Comparison of ENCODE assay signal across 11 mouse cellular contexts in the genomic region with DNA sequence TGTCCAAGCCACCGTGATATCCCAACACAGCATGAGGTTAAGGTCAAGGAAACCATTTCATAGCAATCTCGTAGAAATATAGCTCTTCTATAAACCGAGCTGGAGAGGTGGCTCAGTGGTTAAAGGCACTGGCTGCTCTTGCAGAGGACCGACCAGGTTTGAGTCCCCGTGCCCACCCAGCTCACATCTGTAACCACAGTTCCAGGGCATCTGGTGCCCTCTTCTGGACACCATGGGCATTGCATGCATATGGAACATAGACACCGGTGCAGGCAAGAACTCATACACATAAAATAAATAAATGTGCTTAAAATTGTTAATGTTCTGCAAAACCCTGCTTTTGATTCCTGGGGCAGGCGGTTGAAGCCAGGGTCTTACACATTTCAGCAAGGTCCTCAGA. TPM values are rescaled to one million over a fixed set of nuclear protein-coding genes. Genes with fewer than 3 reads are reported as not detected.
DNase-seq lines count a peak whose midpoint lies in the region; ATAC-seq and TF ChIP-seq lines count a peak whose summit lies in the region.
"Had no signal": no experiment of that assay in that cellular context is flagged by ENCODE, and none has a peak within 500 bp of the region (broad histone marks: within the 10 kb centered on the region; RNA-seq: fewer than 3 reads in every experiment).

No protein-coding gene starts in this region.

- TF ChIP-seq EP300 in stomach, postnatal 0 days (optimal IDR thresholded peaks at IDR 0.05) = no peak

- H3K27ac ChIP-seq in forebrain, postnatal 0 days (ENCODE audit: low read depth, low read length) = no peak overlapping the region
- H3K27ac ChIP-seq in forebrain, embryonic 12.5 days = no peak overlapping the region
- no peak overlapping the region for H3K27ac ChIP-seq in stomach, postnatal 0 days (replicated peaks)
- H3K27ac ChIP-seq: heart, embryonic 15.5 days had no signal

- TF ChIP-seq CTCF in forebrain, postnatal 0 days (IDR thresholded peaks at IDR 0.05; ENCODE audit: low read depth) = peak; percentile 72
- TF ChIP-seq CTCF in stomach, postnatal 0 days (IDR thresholded peaks at IDR 0.05; ENCODE audit: low read depth) = peak; percentile 79

- H3K27me3 ChIP-seq in forebrain, postnatal 0 days (ENCODE audit: insufficient read depth, low read length) = no peaks in the 10 kb centered on the region
- H3K27me3 ChIP-seq in forebrain, embryonic 12.5 days = 0 out of 2 replicates have a peak, but pooled peaks cover 2% of the 10 kb centered on the region
- H3K27me3 ChIP-seq in stomach, postnatal 0 days (ENCODE audit: control insufficient read depth, insufficient read depth, low read length) = no peaks in the 10 kb centered on the region
- H3K27me3 ChIP-seq: heart, embryonic 15.5 days had no signal

- peak; percentile 38 for DNase-seq in forebrain, postnatal 0 days
- DNase-seq in spleen, postnatal 4 days (ENCODE audit: low spot score in 2 of 2) = peak; percentile 29 to 74
- DNase-seq in spleen, adult 12 weeks (ENCODE audit: low spot score) = no peak
- peak; percentile 76 for DNase-seq in induced T-regulatory cell, adult 2 months (ENCODE audit: low read depth)
- DNase-seq in stomach, postnatal 0 days (ENCODE audit: low spot score) = no peak
- DNase-seq in urinary bladder, adult 18-20 months (ENCODE audit: low spot score in 2 of 2) = no peak
- no peak for DNase-seq in gastrocnemius, postnatal 25 days

- ATAC-seq in forebrain, postnatal 0 days = no peak
- no peak for ATAC-seq in forebrain, embryonic 12.5 days (ENCODE audit: low FRiP score)
- no peak for ATAC-seq in stomach, postnatal 0 days (ENCODE audit: low FRiP score, low TSS enrichment)

- 0 out of 2 replicates have a peak, but pooled peaks cover 5% of the 10 kb centered on the region for H3K4me1 ChIP-seq in forebrain, postnatal 0 days (ENCODE audit: insufficient read depth)
- 0 out of 2 replicates have a peak, but pooled peaks cover 5% of the 10 kb centered on the region for H3K4me1 ChIP-seq in forebrain, embryonic 12.5 days
- H3K4me1 ChIP-seq in stomach, postnatal 0 days (replicated peaks; ENCODE audit: control insufficient read depth, insufficient read depth) = no peaks in the 10 kb centered on the region
- H3K4me1 ChIP-seq: heart, embryonic 15.5 days had no signal

- 70% methylated on average over 7 of the region's 7 CpGs for WGBS in forebrain, postnatal 0 days
- WGBS in forebrain, embryonic 12.5 days = 73% methylated on average over 7 of the region's 7 CpGs
- WGBS in stomach, postnatal 0 days = 78% methylated on average over 7 of the region's 7 CpGs

- H3K4me3 ChIP-seq in forebrain, postnatal 0 days (ENCODE audit: low read depth, low read length) = no peak overlapping the region
- no peak overlapping the region for H3K4me3 ChIP-seq in forebrain, embryonic 12.5 days (replicated peaks)
- no peak overlapping the region for H3K4me3 ChIP-seq in stomach, postnatal 0 days (ENCODE audit: low read depth, low read length)
- H3K4me3 ChIP-seq: heart, embryonic 15.5 days had no signal

- H3K9me3 ChIP-seq in forebrain, postnatal 0 days (ENCODE audit: low read length) = no peaks in the 10 kb centered on the region
- H3K9me3 ChIP-seq in forebrain, embryonic 12.5 days = 0 out of 2 replicates have a peak, but pooled peaks cover 7% of the 10 kb centered on the region
- no peaks in the 10 kb centered on the region for H3K9me3 ChIP-seq in stomach, postnatal 0 days (ENCODE audit: control insufficient read depth, low read length)
- H3K9me3 ChIP-seq: heart, embryonic 15.5 days had no signal

- no peak overlapping the region for H3K4me2 ChIP-seq in forebrain, postnatal 0 days (ENCODE audit: low read depth)
- H3K4me2 ChIP-seq in forebrain, embryonic 12.5 days = no peak overlapping the region
- H3K4me2 ChIP-seq in stomach, postnatal 0 days (replicated peaks; ENCODE audit: low read depth) = no peak overlapping the region
- H3K4me2 ChIP-seq: heart, embryonic 15.5 days had no signal

- no peak overlapping the region for H3K9ac ChIP-seq in forebrain, postnatal 0 days
- H3K9ac ChIP-seq in forebrain, embryonic 12.5 days = no peak overlapping the region
- H3K9ac ChIP-seq in stomach, postnatal 0 days (ENCODE audit: low read length) = no peak overlapping the region
- H3K9ac ChIP-seq: heart, embryonic 15.5 days had no signal

- no peaks in the 10 kb centered on the region for H3K36me3 ChIP-seq in forebrain, postnatal 0 days (ENCODE audit: insufficient read depth)
- H3K36me3 ChIP-seq in forebrain, embryonic 12.5 days (replicated peaks) = no peaks in the 10 kb centered on the region
- no peaks in the 10 kb centered on the region; the same call in none of the 2 replicates for H3K36me3 ChIP-seq in stomach, postnatal 0 days (ENCODE audit: control insufficient read depth, insufficient read depth, low read length)
- H3K36me3 ChIP-seq: heart, embryonic 15.5 days had no signal

RNA-seq across cellular contexts. Expression of a gene that starts 8.9 kb away (rescaled TPM):
- total RNA-seq in forebrain, postnatal 0 days (2014; rRNA removed) = 412 and 434 TPM in 2 replicates
- polyA plus RNA-seq in forebrain, postnatal 0 days (2015; fragmentation: Nextera tagmentation; extraction: Ambion mirVana) = 102 and 107 TPM in 2 replicates
- polyA plus RNA-seq in forebrain, embryonic 12.5 days (2016; fragmentation: Nextera tagmentation; extraction: Ambion mirVana) = 32.1 and 38.3 TPM in 2 replicates
- 3.4 and 4.5 TPM in 2 replicates for polyA plus RNA-seq in stomach, postnatal 0 days (2015; fragmentation: Nextera tagmentation; extraction: Ambion mirVana)
- 1 to 10 TPM; 4.4 to 4.5 TPM for total RNA-seq in gastrocnemius, postnatal 25 days (2021)

RNA-seq across cellular contexts. Expression of a gene that starts 10.7 kb away (rescaled TPM):
- total RNA-seq in forebrain, postnatal 0 days (2014; rRNA removed) = 0.85 and 1.3 TPM in 2 replicates
- polyA plus RNA-seq in forebrain, postnatal 0 days (2015; fragmentation: Nextera tagmentation; extraction: Ambion mirVana) = 1.2 and 1.3 TPM in 2 replicates
- polyA plus RNA-seq in forebrain, embryonic 12.5 days (2016; fragmentation: Nextera tagmentation; extraction: Ambion mirVana) = 1.0 and 1.2 TPM in 2 replicates
- polyA plus RNA-seq in stomach, postnatal 0 days (2015; fragmentation: Nextera tagmentation; extraction: Ambion mirVana) = 26.8 and 28.8 TPM in 2 replicates
- under 1 TPM in 1 of 2 experiments, not detected in 1; 0.75 TPM for total RNA-seq in gastrocnemius, postnatal 25 days (2021)

RNA-seq across cellular contexts. Expression of a gene that starts 20.8 kb away (rescaled TPM):
- not detected in 2 replicates for total RNA-seq in forebrain, postnatal 0 days (2014; rRNA removed)
- polyA plus RNA-seq in forebrain, postnatal 0 days (2015; fragmentation: Nextera tagmentation; extraction: Ambion mirVana) = not detected in 2 replicates
- polyA plus RNA-seq in forebrain, embryonic 12.5 days (2016; fragmentation: Nextera tagmentation; extraction: Ambion mirVana) = not detected in 2 replicates
- polyA plus RNA-seq in stomach, postnatal 0 days (2015; fragmentation: Nextera tagmentation; extraction: Ambion mirVana) = 0.05 and 0.10 TPM in 2 replicates
- total RNA-seq in gastrocnemius, postnatal 25 days (2021) = not detected
- total RNA-seq: adrenal gland, postnatal 36 days had no signal
- polyA plus RNA-seq: heart, embryonic 15.5 days; lung, embryonic 16.5 days had no signal

RNA-seq across cellular contexts. Expression of a gene that starts 33.9 kb away (rescaled TPM):
- total RNA-seq in forebrain, postnatal 0 days (2014; rRNA removed) = 196 and 242 TPM in 2 replicates
- 258 and 279 TPM in 2 replicates for polyA plus RNA-seq in forebrain, postnatal 0 days (2015; fragmentation: Nextera tagmentation; extraction: Ambion mirVana)
- polyA plus RNA-seq in forebrain, embryonic 12.5 days (2016; fragmentation: Nextera tagmentation; extraction: Ambion mirVana) = 170 and 182 TPM in 2 replicates
- 13.6 and 15.8 TPM in 2 replicates for polyA plus RNA-seq in stomach, postnatal 0 days (2015; fragmentation: Nextera tagmentation; extraction: Ambion mirVana)
- 1 to 10 TPM; 4.0 TPM for total RNA-seq in gastrocnemius, postnatal 25 days (2021)

RNA-seq across cellular contexts. Expression of a gene that starts 39.3 kb away (rescaled TPM):
- not detected in 2 replicates for total RNA-seq in forebrain, postnatal 0 days (2014; rRNA removed)
- polyA plus RNA-seq in forebrain, postnatal 0 days (2015; fragmentation: Nextera tagmentation; extraction: Ambion mirVana) = 0.13 and 0.31 TPM in 2 replicates
- polyA plus RNA-seq in forebrain, embryonic 12.5 days (2016; fragmentation: Nextera tagmentation; extraction: Ambion mirVana) = 1.6 and 1.7 TPM in 2 replicates
- polyA plus RNA-seq in stomach, postnatal 0 days (2015; fragmentation: Nextera tagmentation; extraction: Ambion mirVana) = 0.07 and 0.10 TPM in 2 replicates
- total RNA-seq in gastrocnemius, postnatal 25 days (2021) = not detected
- total RNA-seq: adrenal gland, postnatal 36 days had no signal

Comparison
In these comparisons a context has a peak if more than half of its experiments do, and no peak if none do; other contexts are left out.
1. DNase-seq: peak in forebrain, postnatal 0 days (single experiment), spleen, postnatal 4 days (2 of 2) and induced T-regulatory cell, adult 2 months (single experiment); none in spleen, adult 12 weeks (single experiment), stomach, postnatal 0 days (single experiment), urinary bladder, adult 18-20 months (0 of 2) and gastrocnemius, postnatal 25 days (single experiment).
2. RNA of a gene that starts 10.7 kb away (polyA plus RNA-seq): 26.8 to 28.8 TPM in stomach, postnatal 0 days; 1.0 to 1.2 TPM in forebrain, embryonic 12.5 days and 1.2 to 1.3 TPM in forebrain, postnatal 0 days; every median in the first group is over 10 times any median in the second.